Mouse (Mus musculus): ENCODE data around the gene Ube2ql1. TPM values are rescaled to one million over a fixed set of nuclear protein-coding genes. Genes with fewer than 3 reads are reported as not detected.

The Ube2ql1 gene
- 78.6 and 97.8 TPM in 2 replicates for polyA plus RNA-seq (2012; rRNA removed)

GRCm38 (mm10) chr13:69739759-69740135 lies at the start of gene Ube2ql1:
Gene Ube2ql1, minus strand, starts transcription at chr13:69739889.

Other genes with a start within 250 kb of the Ube2ql1 start
- gene Nsun2, start 206.1 kb downstream of the Ube2ql1 start, polyA plus RNA-seq (2012; rRNA removed): 79.9 and 80.2 TPM in 2 replicates
- gene Tent4a, start 205.3 kb downstream of the Ube2ql1 start, polyA plus RNA-seq (2012; rRNA removed): 26.5 and 28.9 TPM in 2 replicates
- 15.8 and 16.0 TPM in 2 replicates for gene Srd5a1, start 128.4 kb downstream of the Ube2ql1 start, polyA plus RNA-seq (2012; rRNA removed)
- 90.1 and 96.1 TPM in 2 replicates for gene Med10, start 62.5 kb upstream of the Ube2ql1 start, polyA plus RNA-seq (2012; rRNA removed)

All from central nervous system, embryonic 18 days (tissue).